Mouse (Mus musculus) forebrain, embryonic 16.5 days (tissue): ENCODE measurements around the gene Fgfr2. TPM values are rescaled to one million over a fixed set of nuclear protein-coding genes. Genes with fewer than 3 reads are reported as not detected.

ENCODE experiments used
- ATAC-seq: fragments of 200-750 bp; cut with Nextera tagmentation; 2 replicates; pipeline ENCODE4 v1.8.0; 2017; ENCODE audit warnings: mild to moderate bottlenecking, moderate library complexity
- H3K27ac ChIP-seq: fragments of 300-500 bp; sonication (generic); 2 replicates; pipeline ENCODE4 v1.5.1; 2014; ENCODE audit warnings: low read length, control low read depth
- H3K27me3 ChIP-seq: fragments of 300-500 bp; sonication (generic); replicated peaks from 2 replicates; pipeline ENCODE4 v1.6.1; 2014; ENCODE audit warnings: low read length; ENCODE audit not compliant: control insufficient read depth, insufficient read depth
- H3K36me3 ChIP-seq: fragments of 300-500 bp; sonication (generic); 2 replicates; pipeline ENCODE4 v1.6.1; 2014; ENCODE audit not compliant: control insufficient read depth, insufficient read depth
- H3K4me1 ChIP-seq: fragments of 300-500 bp; sonication (generic); replicated peaks from 2 replicates; pipeline ENCODE4 v1.6.1; 2014; ENCODE audit warnings: low read length; ENCODE audit not compliant: control insufficient read depth, insufficient read depth
- H3K4me2 ChIP-seq: fragments of 300-500 bp; sonication (generic); 2 replicates; pipeline ENCODE4 v1.6.1; 2014; ENCODE audit warnings: mild to moderate bottlenecking, low read length, control low read depth
- H3K4me3 ChIP-seq: fragments of 300-500 bp; sonication (generic); replicated peaks from 2 replicates; pipeline ENCODE4 v1.5.1; 2014; ENCODE audit warnings: mild to moderate bottlenecking, low read length, control low read depth
- H3K9ac ChIP-seq: fragments of 300-500 bp; sonication (generic); replicated peaks from 2 replicates; pipeline ENCODE4 v1.6.1; 2014; ENCODE audit warnings: low read depth, low read length, control low read depth
- H3K9me3 ChIP-seq: fragments of 300-500 bp; sonication (generic); 2 replicates; pipeline ENCODE4 v1.6.1; 2016; ENCODE audit warnings: low read length; ENCODE audit not compliant: control insufficient read depth
- WGBS: fragments of 180-500 bp; shearing (Covaris S2); extraction: QIAGEN DNeasy Blood & Tissue Kit; methylation state at CpG from one replicate; pipeline ENCODE4 v1.1.7; 2014; 5-methylcytosine and 5-hydroxymethylcytosine counted together
- polyA plus RNA-seq: library from polyadenylated mRNA; unstranded; fragments of >200 nt; fragmentation: Nextera tagmentation; extraction: Ambion mirVana; gene quantifications from 2 replicates; pipeline ENCODE4 v1.2.1, GENCODE M21; 2015

The Fgfr2 gene
- polyA plus RNA-seq, 1 experiment from 2014 or later = 39.2 TPM

- Histone ChIP-seq H3K9ac (no peak overlapping the region), H3K4me1 (peaks cover 2% of the 10 kb centered on the region; the same call in 1 of the 2 replicates), H3K4me2 (no peak overlapping the region), H3K4me3 (no peak overlapping the region), H3K27me3 (no peaks in the 10 kb centered on the region), H3K27ac (no peak overlapping the region), H3K36me3 (peaks cover 5% of the 10 kb centered on the region; the same call in 1 of the 2 replicates), H3K9me3 (no peaks in the 10 kb centered on the region)
- ATAC-seq = no peak
- 48% methylated on average over 7 of the region's 7 CpGs for WGBS
These were observed 1777.2 kb downstream of the Fgfr2 start for GRCm38 (mm10) chr7:131345856-131346541.

DNA sequence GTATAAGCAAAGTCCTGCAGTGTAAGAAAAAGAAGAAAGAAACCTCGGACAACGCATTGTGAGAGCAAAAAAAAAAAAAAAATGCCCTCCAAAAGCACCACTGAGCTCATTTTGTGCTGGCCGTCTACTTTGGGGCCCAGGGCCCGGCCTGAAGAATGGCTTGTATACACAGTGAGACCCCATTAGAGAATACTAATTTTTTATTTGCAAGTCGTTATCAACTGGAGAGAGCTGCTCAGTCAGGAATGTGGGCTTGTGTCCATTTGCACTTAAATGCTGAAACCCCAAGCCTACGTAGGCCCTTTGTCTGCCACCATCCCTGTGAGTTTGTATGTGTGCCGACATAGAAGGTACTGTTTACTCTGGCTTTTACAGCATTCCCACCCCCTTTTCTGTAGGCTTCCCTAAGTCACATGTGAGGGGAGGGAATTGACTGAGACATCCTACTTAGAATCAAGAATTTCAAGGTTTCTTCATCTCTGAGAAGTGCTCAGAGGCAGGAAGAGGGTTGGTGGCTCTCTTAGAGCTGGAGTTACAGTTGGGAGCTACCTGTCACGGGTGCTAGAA lies 1785.6 kb downstream of the Fgfr2 start:
- Histone ChIP-seq H3K4me3 (no peak overlapping the region), H3K9me3 (no peaks in the 10 kb centered on the region), H3K9ac (no peak overlapping the region), H3K4me2 (no peak overlapping the region), H3K36me3 (0 out of 2 replicates have a peak, but pooled peaks cover 3% of the 10 kb centered on the region), H3K4me1 (no peaks in the 10 kb centered on the region; the same call in 1 of the 2 replicates), H3K27me3 (no peaks in the 10 kb centered on the region), H3K27ac (no peak overlapping the region)
- WGBS = 21% methylated on average over 8 of the region's 8 CpGs
- ATAC-seq = no peak

DNA sequence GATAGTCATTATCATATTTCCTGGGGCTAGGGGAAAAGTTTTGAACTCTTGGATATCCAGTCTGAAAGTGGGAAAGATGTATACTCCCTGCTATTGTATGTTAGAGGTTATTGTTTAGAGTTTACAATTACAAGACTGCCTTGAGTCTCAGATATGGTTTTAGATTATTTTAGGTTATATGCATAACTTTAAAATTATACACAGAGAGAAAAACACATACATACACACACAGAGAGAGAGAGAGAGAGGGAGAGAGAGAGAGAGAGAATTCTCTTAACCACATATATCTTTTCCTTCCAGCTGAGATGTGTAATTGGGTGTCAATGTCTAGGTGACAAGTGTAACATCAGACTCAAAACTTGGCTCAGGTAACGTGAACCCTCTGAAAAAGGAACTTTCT lies 1789.6 kb downstream of the Fgfr2 start, which contains the start of gene Fam24a:
Gene Fam24a (plus strand): TSS at position 301 of the 400 bp plus-strand sequence.
- no peak for ATAC-seq
- H3K27ac ChIP-seq = no peak within 1 kb of the TSS
- no peaks in the 10 kb centered on the region for H3K36me3 ChIP-seq
- no peak within 1 kb of the TSS for H3K9ac ChIP-seq
- WGBS = 14% methylated on average over 1 of the region's 1 CpGs
- no peaks in the 10 kb centered on the region for H3K9me3 ChIP-seq
- H3K27me3 ChIP-seq = no peaks in the 10 kb centered on the region
- H3K4me1 ChIP-seq = no peaks in the 10 kb centered on the region; the same call in 1 of the 2 replicates
- H3K4me2 ChIP-seq = no peak within 1 kb of the TSS
- no peak within 1 kb of the TSS for H3K4me3 ChIP-seq

DNA sequence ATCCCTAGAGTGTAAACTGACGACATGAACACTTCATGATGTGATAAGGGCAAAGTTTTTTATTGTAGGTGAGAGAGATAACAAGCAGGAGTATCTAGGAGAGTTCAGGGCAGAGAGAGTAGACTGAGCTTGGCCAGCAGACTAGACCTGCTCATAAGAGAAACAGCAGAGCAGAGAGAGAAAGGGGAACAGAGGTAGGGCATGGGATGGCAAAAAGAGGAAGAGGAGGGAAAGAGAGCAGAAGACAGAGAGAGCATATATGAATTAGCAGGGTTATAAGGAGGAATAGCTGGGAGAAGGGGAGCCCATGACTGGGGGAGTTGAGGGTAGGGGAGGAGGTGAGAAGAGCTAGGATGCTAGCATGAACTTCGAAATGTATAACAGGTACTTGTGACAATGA lies 1791.5 kb downstream of the Fgfr2 start:
- no peak for ATAC-seq
- Histone ChIP-seq H3K27ac (no peak overlapping the region), H3K9ac (no peak overlapping the region), H3K4me1 (no peaks in the 10 kb centered on the region), H3K4me3 (no peak overlapping the region), H3K36me3 (no peaks in the 10 kb centered on the region), H3K4me2 (no peak overlapping the region), H3K9me3 (no peaks in the 10 kb centered on the region), H3K27me3 (no peaks in the 10 kb centered on the region)
- WGBS = 78% methylated on average over 2 of the region's 2 CpGs

- WGBS = 91% methylated on average over 5 of the region's 5 CpGs
These were observed 1793.7 kb downstream of the Fgfr2 start, which contains the start of gene Fam24b for GRCm38 (mm10) chr7:131329416-131329815. Gene Fam24b (minus strand): TSS chr7:131329516.

DNA sequence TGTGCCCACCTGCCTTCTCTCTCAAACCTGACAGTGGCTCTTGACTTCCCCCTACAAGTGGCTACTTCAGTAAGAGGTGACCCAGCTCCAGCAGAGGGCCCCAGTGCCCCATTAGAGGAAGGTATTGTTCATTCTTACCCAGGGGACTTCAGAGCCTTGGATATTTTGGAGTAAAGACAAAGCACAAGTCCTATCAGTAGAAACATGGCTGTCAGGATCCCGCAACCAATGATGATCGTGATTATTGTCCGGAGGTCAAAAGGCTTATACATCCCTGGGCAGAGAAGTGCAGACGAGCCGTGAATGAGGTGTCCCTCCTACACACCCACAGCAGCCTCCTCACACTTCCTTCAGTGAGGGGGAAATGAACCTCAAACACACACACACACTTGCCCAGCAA lies 1796.1 kb downstream of the Fgfr2 start:
- no peak overlapping the region for H3K27ac ChIP-seq
- 92% methylated on average over 5 of the region's 5 CpGs for WGBS
- H3K4me2 ChIP-seq = no peak overlapping the region
- H3K4me3 ChIP-seq = no peak overlapping the region
- H3K9me3 ChIP-seq = no peaks in the 10 kb centered on the region
- H3K9ac ChIP-seq = no peak overlapping the region
- no peaks in the 10 kb centered on the region for H3K36me3 ChIP-seq
- H3K27me3 ChIP-seq = no peaks in the 10 kb centered on the region
- no peak for ATAC-seq
- H3K4me1 ChIP-seq = no peaks in the 10 kb centered on the region

More at GRCm38 (mm10) chr7:131329416-131329815, 1793.7 kb downstream of the Fgfr2 start, which contains the start of gene Fam24b:
- no peaks in the 10 kb centered on the region for H3K27me3 ChIP-seq
- H3K9me3 ChIP-seq = no peaks in the 10 kb centered on the region
- H3K4me3 ChIP-seq = no peak within 1 kb of the TSS
- H3K4me2 ChIP-seq = no peak within 1 kb of the TSS
- no peak for ATAC-seq
- H3K36me3 ChIP-seq = no peaks in the 10 kb centered on the region
- no peak within 1 kb of the TSS for H3K27ac ChIP-seq
- H3K4me1 ChIP-seq = no peaks in the 10 kb centered on the region
- no peak within 1 kb of the TSS for H3K9ac ChIP-seq

- no peaks in the 10 kb centered on the region for H3K4me1 ChIP-seq
- no peak within 1 kb of the TSS for H3K4me3 ChIP-seq
These were observed 1801.0 kb downstream of the Fgfr2 start, which contains the start of gene Cuzd1 for GRCm38 (mm10) chr7:131322192-131322591. Gene Cuzd1 (minus strand): TSS chr7:131322292.

DNA sequence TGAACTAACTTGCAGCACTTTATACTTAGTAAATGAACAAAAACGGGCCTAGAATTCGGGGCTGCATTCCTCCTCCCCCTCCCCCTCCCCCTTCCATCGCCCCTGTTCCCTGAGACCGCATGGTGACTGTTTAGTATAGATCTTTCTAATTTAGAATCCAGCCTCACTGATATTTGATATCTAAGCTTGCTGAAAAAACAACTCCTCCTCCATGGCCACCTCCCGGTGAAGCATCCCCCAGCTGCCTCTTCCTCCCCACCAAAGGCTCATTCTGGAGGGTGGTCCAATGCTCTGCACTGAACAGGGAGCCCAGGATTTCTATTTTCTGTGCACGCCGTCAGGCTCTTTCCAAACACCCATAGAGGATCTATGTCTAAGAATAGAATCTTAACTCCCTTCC lies 1804.8 kb downstream of the Fgfr2 start:
- H3K27ac ChIP-seq = no peak overlapping the region
- H3K4me1 ChIP-seq = no peaks in the 10 kb centered on the region
- H3K9me3 ChIP-seq = no peaks in the 10 kb centered on the region
- no peak overlapping the region for H3K4me3 ChIP-seq
- H3K36me3 ChIP-seq = no peaks in the 10 kb centered on the region
- no peak for ATAC-seq
- no peaks in the 10 kb centered on the region for H3K27me3 ChIP-seq
- 78% methylated on average over 6 of the region's 7 CpGs for WGBS
- H3K4me2 ChIP-seq = no peak overlapping the region
- no peak overlapping the region for H3K9ac ChIP-seq

More at GRCm38 (mm10) chr7:131322192-131322591, 1801.0 kb downstream of the Fgfr2 start, which contains the start of gene Cuzd1:
- Histone ChIP-seq H3K9ac (no peak within 1 kb of the TSS), H3K9me3 (no peaks in the 10 kb centered on the region), H3K36me3 (no peaks in the 10 kb centered on the region), H3K4me2 (no peak within 1 kb of the TSS), H3K27me3 (no peaks in the 10 kb centered on the region), H3K27ac (no peak within 1 kb of the TSS)
- no peak for ATAC-seq
- 77% methylated on average over 2 of the region's 2 CpGs for WGBS

GRCm38 (mm10) chr7:131317587-131317986 lies 1805.6 kb downstream of the Fgfr2 start:
- H3K27ac ChIP-seq = no peak overlapping the region
- no peaks in the 10 kb centered on the region for H3K36me3 ChIP-seq
- no peak overlapping the region for H3K9ac ChIP-seq
- 82% methylated on average over 12 of the region's 12 CpGs for WGBS
- no peak overlapping the region for H3K4me3 ChIP-seq
- H3K4me1 ChIP-seq = no peaks in the 10 kb centered on the region
- ATAC-seq = no peak
- no peaks in the 10 kb centered on the region for H3K27me3 ChIP-seq
- H3K9me3 ChIP-seq = no peaks in the 10 kb centered on the region
- no peak overlapping the region for H3K4me2 ChIP-seq
